Mouse (Mus musculus): ENCODE data around the gene Cyb5r3.

- TF ChIP-seq POLR2A (IDR thresholded peaks at IDR 0.05; ENCODE audit: borderline replicate concordance, extremely low read depth, insufficient read depth, insufficient read length, poor library complexity, severe bottlenecking) (no peak), CTCF (IDR thresholded peaks at IDR 0.05; ENCODE audit: borderline replicate concordance, extremely low read depth, insufficient read depth, insufficient read length) (no peak)
Measured at GRCm38 (mm10) chr15:83161062-83161748, 11.2 kb downstream of the Cyb5r3 start.

Data from brain, embryonic 14.5 days (tissue).